Comparison of ENCODE assay signal across 8 mouse cellular contexts in the genomic region with DNA sequence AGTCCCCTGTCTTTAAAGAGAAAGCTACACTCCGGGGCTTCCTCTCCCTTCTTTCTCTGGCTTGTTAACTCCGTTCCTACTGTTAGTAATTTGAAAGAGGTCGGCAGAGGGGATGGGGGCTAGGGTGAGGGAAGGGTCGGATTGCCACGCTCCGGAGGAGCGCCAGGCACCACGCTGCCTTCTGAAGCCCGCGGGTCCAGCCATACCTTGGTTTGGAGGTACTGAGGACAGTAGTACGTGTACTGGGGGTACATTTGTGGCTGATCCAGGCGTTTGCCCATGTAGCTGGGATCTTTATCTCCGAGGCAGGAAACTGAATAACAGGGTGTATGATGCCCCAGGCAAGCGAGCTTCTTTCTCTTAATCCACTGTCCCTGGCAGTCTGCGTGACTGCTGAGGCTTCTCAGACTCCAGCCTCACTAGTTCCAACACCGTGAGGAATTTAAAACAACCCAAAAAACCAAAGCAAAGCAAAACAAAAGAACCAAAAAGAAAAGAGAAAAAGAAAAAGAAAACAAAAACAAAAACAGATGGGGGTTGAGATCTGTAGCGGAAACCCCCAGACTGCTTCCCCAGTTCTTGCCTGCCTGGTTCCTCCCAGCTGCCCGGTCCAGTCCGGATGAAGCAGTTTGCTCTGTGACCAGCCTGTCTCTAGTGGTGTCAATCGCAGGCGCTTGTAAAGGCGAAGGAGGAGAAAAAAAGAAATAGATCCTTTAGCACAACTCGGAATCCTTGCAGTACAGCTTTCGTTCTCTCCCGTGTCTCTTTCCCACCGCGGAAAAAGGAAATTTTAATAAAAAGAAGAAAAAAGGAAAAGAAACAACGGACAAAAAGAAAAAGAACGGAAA.
DNase-seq lines count a peak whose midpoint lies in the region; ATAC-seq and TF ChIP-seq lines count a peak whose summit lies in the region.

No protein-coding gene starts in this region.

- TF ChIP-seq EP300 in heart, postnatal 0 days (IDR thresholded peaks at IDR 0.05; ENCODE audit: low read depth): no peak

- H3K9me3 ChIP-seq in heart, postnatal 0 days (replicated peaks; ENCODE audit: control insufficient read depth, low read length): no peaks in the 10 kb centered on the region
- H3K9me3 ChIP-seq in midbrain, embryonic 11.5 days (ENCODE audit: control insufficient read depth, low read length): no peaks in the 10 kb centered on the region

- H3K27ac ChIP-seq in heart, postnatal 0 days (ENCODE audit: low read depth): peak overlapping the region; percentile 75
- no peak overlapping the region for H3K27ac ChIP-seq in midbrain, embryonic 11.5 days (ENCODE audit: low read depth, low read length)

- under 1% methylated on average over 29 of the region's 29 CpGs for WGBS in heart, postnatal 0 days
- WGBS in midbrain, embryonic 11.5 days: under 1% methylated on average over 29 of the region's 29 CpGs

- intact Hi-C loops in left cerebral cortex, postnatal 25 days (cut with DNase I): loop anchor here (5.0 kb wide), 1 partner anchor 1226 kb away; the partner anchor contains the start of gene Eomes

- no peak; the same call in 1 of the 2 replicates for TF ChIP-seq CTCF in heart, postnatal 0 days (IDR thresholded peaks at IDR 0.05; ENCODE audit: low read depth)

- H3K4me1 ChIP-seq in heart, postnatal 0 days (ENCODE audit: control insufficient read depth, insufficient read depth): peaks cover 22% of the 10 kb centered on the region; the same call in 1 of the 2 replicates
- H3K4me1 ChIP-seq in midbrain, embryonic 11.5 days (ENCODE audit: control insufficient read depth, insufficient read depth, low read length): no peaks in the 10 kb centered on the region

- no peaks in the 10 kb centered on the region for H3K27me3 ChIP-seq in heart, postnatal 0 days (ENCODE audit: control insufficient read depth, insufficient read depth, low read length)
- H3K27me3 ChIP-seq in midbrain, embryonic 11.5 days (ENCODE audit: control insufficient read depth, insufficient read depth, low read length): no peaks in the 10 kb centered on the region

- DNase-seq in cerebellum, adult 11 months: peak; percentile 1
- no peak for DNase-seq in cerebellum, adult 9-11 months
- DNase-seq in 3T3-L1 (ENCODE audit: low read depth, low spot score): peak; percentile 77
- peak; percentile 74 for DNase-seq in embryo, embryonic 10.5 days (ENCODE audit: low spot score)
- peak; percentile 69 for DNase-seq in heart, postnatal 0 days (ENCODE audit: low spot score)
- DNase-seq in left cerebral cortex, postnatal 25 days (ENCODE audit: low spot score in 2 of 2): peak; percentile 13 to 21
- DNase-seq in midbrain, embryonic 11.5 days (ENCODE audit: low spot score, missing footprints): peak; percentile 97
- no peak for DNase-seq in layer of hippocampus, adult 11-12 months (ENCODE audit: low spot score)

- peak overlapping the region; percentile 70 for H3K4me2 ChIP-seq in heart, postnatal 0 days (ENCODE audit: low read depth, low read length)
- peak overlapping the region; percentile 85 for H3K4me2 ChIP-seq in midbrain, embryonic 11.5 days

- peak overlapping the region; percentile 72 for H3K4me3 ChIP-seq in heart, postnatal 0 days (ENCODE audit: low read depth, low read length)
- peak overlapping the region; percentile 44 for H3K4me3 ChIP-seq in midbrain, embryonic 11.5 days (ENCODE audit: low read depth, low read length)

- peak overlapping the region; percentile 73 for H3K9ac ChIP-seq in heart, postnatal 0 days (replicated peaks; ENCODE audit: low read depth, low read length)
- peak overlapping the region; percentile 62 for H3K9ac ChIP-seq in midbrain, embryonic 11.5 days (ENCODE audit: low read length)

- peak; percentile 67 for ATAC-seq in heart, postnatal 0 days (ENCODE audit: insufficient read depth, low read depth)
- peak; percentile 74 for ATAC-seq in midbrain, embryonic 11.5 days (ENCODE audit: low FRiP score)

- no peaks in the 10 kb centered on the region for H3K36me3 ChIP-seq in heart, postnatal 0 days (replicated peaks; ENCODE audit: control insufficient read depth, insufficient read depth, low read length)
- no peaks in the 10 kb centered on the region for H3K36me3 ChIP-seq in midbrain, embryonic 11.5 days (ENCODE audit: control insufficient read depth, insufficient read depth, low read length)

Comparison
In these comparisons a context has a peak if more than half of its experiments do, and no peak if none do; other contexts are left out.
1. DNase-seq: peak in cerebellum, adult 11 months (single experiment), 3T3-L1 (single experiment), embryo, embryonic 10.5 days (single experiment), heart, postnatal 0 days (single experiment), left cerebral cortex, postnatal 25 days (2 of 2) and midbrain, embryonic 11.5 days (single experiment); none in cerebellum, adult 9-11 months (single experiment) and layer of hippocampus, adult 11-12 months (single experiment).